Mouse (Mus musculus): Measurements from ENCODE around the gene Lama2. TPM values are rescaled to one million over a fixed set of nuclear protein-coding genes. Genes with fewer than 3 reads are reported as not detected.
"Not testable (repeated sequence)": the region's sequence is repeated elsewhere in the genome, so short reads cannot be mapped to it uniquely, and the experiment has no call there.

The Lama2 gene
- polyA plus RNA-seq, 1 experiment from 2014 or later = 33.2 TPM

GRCm38 (mm10) chr10:27001554-27002178 lies 617.9 kb downstream of the Lama2 start:
- H3K9ac ChIP-seq (ENCODE audit: low read length) = no peak overlapping the region
- H3K27ac ChIP-seq (replicated peaks in 1 of 2; ENCODE audit: control insufficient read depth in 1 of 2, insufficient read depth in 1 of 2, low read depth in 2 of 2, low read length in 2 of 2) = no peak overlapping the region
- no peak overlapping the region for H3K4me2 ChIP-seq (ENCODE audit: low read length)
- no peak overlapping the region for H3K4me3 ChIP-seq (ENCODE audit: control insufficient read depth in 1 of 2, insufficient read depth in 1 of 2, low read depth in 1 of 2, low read length in 2 of 2)
- ATAC-seq (ENCODE audit: insufficient number of reproducible peaks, insufficient read depth, low FRiP score, low read depth) = no peak
- no peaks in the 10 kb centered on the region for H3K4me1 ChIP-seq (ENCODE audit: control insufficient read depth in 2 of 2, insufficient read depth in 2 of 2, low read length in 2 of 2)
- H3K27me3 ChIP-seq (ENCODE audit: control insufficient read depth, insufficient read depth, low read length) = no peaks in the 10 kb centered on the region
- no peaks in the 10 kb centered on the region for H3K9me3 ChIP-seq (ENCODE audit: control insufficient read depth, low read length)
- WGBS = 87% methylated on average over 2 of the region's 2 CpGs
- H3K36me3 ChIP-seq (ENCODE audit: control insufficient read depth, insufficient read depth, low read length) = no peaks in the 10 kb centered on the region

GRCm38 (mm10) chr10:26996684-26997083 lies 622.9 kb downstream of the Lama2 start:
- Histone ChIP-seq H3K27ac (replicated peaks in 1 of 2; ENCODE audit: control insufficient read depth in 1 of 2, insufficient read depth in 1 of 2, low read depth in 2 of 2, low read length in 2 of 2) (no peak overlapping the region), H3K4me3 (ENCODE audit: control insufficient read depth in 1 of 2, insufficient read depth in 1 of 2, low read depth in 1 of 2, low read length in 2 of 2) (no peak overlapping the region), H3K27me3 (ENCODE audit: control insufficient read depth, insufficient read depth, low read length) (no peaks in the 10 kb centered on the region), H3K4me1 (ENCODE audit: control insufficient read depth in 2 of 2, insufficient read depth in 2 of 2, low read length in 2 of 2) (no peaks in the 10 kb centered on the region), H3K4me2 (ENCODE audit: low read length) (no peak overlapping the region), H3K36me3 (ENCODE audit: control insufficient read depth, insufficient read depth, low read length) (no peaks in the 10 kb centered on the region), H3K9me3 (ENCODE audit: control insufficient read depth, low read length) (no peaks in the 10 kb centered on the region), H3K9ac (ENCODE audit: low read length) (no peak overlapping the region)
- no peak for ATAC-seq (ENCODE audit: insufficient number of reproducible peaks, insufficient read depth, low FRiP score, low read depth)

GRCm38 (mm10) chr10:26995987-26996386 lies 623.6 kb downstream of the Lama2 start:
- Histone ChIP-seq H3K9me3 (ENCODE audit: control insufficient read depth, low read length) (no peaks in the 10 kb centered on the region), H3K4me1 (ENCODE audit: control insufficient read depth in 2 of 2, insufficient read depth in 2 of 2, low read length in 2 of 2) (no peaks in the 10 kb centered on the region), H3K4me2 (ENCODE audit: low read length) (no peak overlapping the region), H3K9ac (ENCODE audit: low read length) (no peak overlapping the region), H3K27me3 (ENCODE audit: control insufficient read depth, insufficient read depth, low read length) (no peaks in the 10 kb centered on the region), H3K36me3 (ENCODE audit: control insufficient read depth, insufficient read depth, low read length) (no peaks in the 10 kb centered on the region), H3K27ac (replicated peaks in 1 of 2; ENCODE audit: control insufficient read depth in 1 of 2, insufficient read depth in 1 of 2, low read depth in 2 of 2, low read length in 2 of 2) (no peak overlapping the region), H3K4me3 (ENCODE audit: control insufficient read depth in 1 of 2, insufficient read depth in 1 of 2, low read depth in 1 of 2, low read length in 2 of 2) (no peak overlapping the region)
- ATAC-seq (ENCODE audit: insufficient number of reproducible peaks, insufficient read depth, low FRiP score, low read depth) = no peak
- 45% methylated on average over 6 of the region's 6 CpGs for WGBS

- Histone ChIP-seq H3K36me3 (ENCODE audit: control insufficient read depth, insufficient read depth, low read length) (no peaks in the 10 kb centered on the region), H3K4me3 (ENCODE audit: control insufficient read depth in 1 of 2, insufficient read depth in 1 of 2, low read depth in 1 of 2, low read length in 2 of 2) (no peak overlapping the region), H3K9ac (ENCODE audit: low read length) (no peak overlapping the region), H3K4me2 (ENCODE audit: low read length) (no peak overlapping the region), H3K9me3 (ENCODE audit: control insufficient read depth, low read length) (no peaks in the 10 kb centered on the region), H3K27me3 (ENCODE audit: control insufficient read depth, insufficient read depth, low read length) (no peaks in the 10 kb centered on the region), H3K27ac (replicated peaks in 1 of 2; ENCODE audit: control insufficient read depth in 1 of 2, insufficient read depth in 1 of 2, low read depth in 2 of 2, low read length in 2 of 2) (no peak overlapping the region), H3K4me1 (ENCODE audit: control insufficient read depth in 2 of 2, insufficient read depth in 2 of 2, low read length in 2 of 2) (no peaks in the 10 kb centered on the region)
- ATAC-seq (ENCODE audit: insufficient number of reproducible peaks, insufficient read depth, low FRiP score, low read depth) = no peak
- WGBS = 72% methylated on average over 8 of the region's 8 CpGs
These were observed 624.2 kb downstream of the Lama2 start for GRCm38 (mm10) chr10:26995182-26995975.

GRCm38 (mm10) chr10:26993971-26994761 lies 625.4 kb downstream of the Lama2 start:
- WGBS = 73% methylated on average over 8 of the region's 8 CpGs

GRCm38 (mm10) chr10:26985451-26985850 lies 634.1 kb downstream of the Lama2 start:
- no peak overlapping the region for H3K4me3 ChIP-seq (ENCODE audit: control insufficient read depth in 1 of 2, insufficient read depth in 1 of 2, low read depth in 1 of 2, low read length in 2 of 2)
- H3K27me3 ChIP-seq (ENCODE audit: control insufficient read depth, insufficient read depth, low read length) = no peaks in the 10 kb centered on the region
- WGBS = 52% methylated on average over 1 of the region's 1 CpGs
- no peaks in the 10 kb centered on the region for H3K36me3 ChIP-seq (ENCODE audit: control insufficient read depth, insufficient read depth, low read length)
- H3K9ac ChIP-seq (ENCODE audit: low read length) = no peak overlapping the region
- H3K4me1 ChIP-seq (ENCODE audit: control insufficient read depth in 2 of 2, insufficient read depth in 2 of 2, low read length in 2 of 2) = no peaks in the 10 kb centered on the region
- no peak overlapping the region for H3K4me2 ChIP-seq (ENCODE audit: low read length)
- ATAC-seq (ENCODE audit: insufficient number of reproducible peaks, insufficient read depth, low FRiP score, low read depth) = no peak
- no peaks in the 10 kb centered on the region for H3K9me3 ChIP-seq (ENCODE audit: control insufficient read depth, low read length)
- H3K27ac ChIP-seq (replicated peaks in 1 of 2; ENCODE audit: control insufficient read depth in 1 of 2, insufficient read depth in 1 of 2, low read depth in 2 of 2, low read length in 2 of 2) = no peak overlapping the region

More at GRCm38 (mm10) chr10:26993971-26994761, 625.4 kb downstream of the Lama2 start:
- H3K9me3 ChIP-seq (ENCODE audit: control insufficient read depth, low read length) = no peaks in the 10 kb centered on the region
- no peak overlapping the region for H3K27ac ChIP-seq (replicated peaks in 1 of 2; ENCODE audit: control insufficient read depth in 1 of 2, insufficient read depth in 1 of 2, low read depth in 2 of 2, low read length in 2 of 2)
- no peak overlapping the region for H3K9ac ChIP-seq (ENCODE audit: low read length)
- no peaks in the 10 kb centered on the region for H3K4me1 ChIP-seq (ENCODE audit: control insufficient read depth in 2 of 2, insufficient read depth in 2 of 2, low read length in 2 of 2)
- no peak for ATAC-seq (ENCODE audit: insufficient number of reproducible peaks, insufficient read depth, low FRiP score, low read depth)
- no peak overlapping the region for H3K4me2 ChIP-seq (ENCODE audit: low read length)
- no peaks in the 10 kb centered on the region for H3K27me3 ChIP-seq (ENCODE audit: control insufficient read depth, insufficient read depth, low read length)
- no peaks in the 10 kb centered on the region for H3K36me3 ChIP-seq (ENCODE audit: control insufficient read depth, insufficient read depth, low read length)
- H3K4me3 ChIP-seq (ENCODE audit: control insufficient read depth in 1 of 2, insufficient read depth in 1 of 2, low read depth in 1 of 2, low read length in 2 of 2) = no peak overlapping the region

GRCm38 (mm10) chr10:26984082-26984481 lies 635.5 kb downstream of the Lama2 start:
- not testable (repeated sequence) for H3K27ac ChIP-seq (replicated peaks in 1 of 2; ENCODE audit: control insufficient read depth in 1 of 2, insufficient read depth in 1 of 2, low read depth in 2 of 2, low read length in 2 of 2); H3K4me2 ChIP-seq (ENCODE audit: low read length); H3K9ac ChIP-seq (ENCODE audit: low read length); H3K36me3 ChIP-seq (ENCODE audit: control insufficient read depth, insufficient read depth, low read length); H3K9me3 ChIP-seq (ENCODE audit: control insufficient read depth, low read length); ATAC-seq (ENCODE audit: insufficient number of reproducible peaks, insufficient read depth, low FRiP score, low read depth); H3K27me3 ChIP-seq (ENCODE audit: control insufficient read depth, insufficient read depth, low read length); H3K4me1 ChIP-seq (ENCODE audit: control insufficient read depth in 2 of 2, insufficient read depth in 2 of 2, low read length in 2 of 2); H3K4me3 ChIP-seq (ENCODE audit: control insufficient read depth in 1 of 2, insufficient read depth in 1 of 2, low read depth in 1 of 2, low read length in 2 of 2)
- WGBS = 81% methylated on average over 5 of the region's 5 CpGs

Data from heart, embryonic 14.5 days (tissue).